Mouse (Mus musculus): ENCODE measurements around the gene F2rl1.
"Not testable (repeated sequence)": the region's sequence is repeated elsewhere in the genome, so short reads cannot be mapped to it uniquely, and the experiment has no call there.

F2rl1 gene

GRCm38 (mm10) chr13:95533640-95534039 is 8.6 kb upstream of the F2rl1 start:
- DNase-seq (ENCODE audit: low read depth), result no peak

- DNase-seq (ENCODE audit: low read depth), result not testable (repeated sequence)
Observed at GRCm38 (mm10) chr13:95533121-95533520, 8.1 kb upstream of the F2rl1 start.

GRCm38 (mm10) chr13:95531273-95532045 is 6.4 kb upstream of the F2rl1 start:
- no peak for DNase-seq (ENCODE audit: low read depth)

GRCm38 (mm10) chr13:95529246-95529645 is 4.2 kb upstream of the F2rl1 start:
- DNase-seq (ENCODE audit: low read depth), result no peak

GRCm38 (mm10) chr13:95524424-95524673 is 678 bp downstream of the F2rl1 start:
- no peak for DNase-seq (ENCODE audit: low read depth)

- DNase-seq (ENCODE audit: low read depth), result peak; percentile 59
Observed at GRCm38 (mm10) chr13:95523659-95524423, 1.2 kb downstream of the F2rl1 start.

- DNase-seq (ENCODE audit: low read depth), result no peak
Observed at GRCm38 (mm10) chr13:95522176-95522575, 2.9 kb downstream of the F2rl1 start.

- DNase-seq (ENCODE audit: low read depth), result peak; percentile 68
Observed at GRCm38 (mm10) chr13:95521029-95521428, 4.0 kb downstream of the F2rl1 start.

- no peak for DNase-seq (ENCODE audit: low read depth)
Observed at GRCm38 (mm10) chr13:95514756-95515155, 10.3 kb downstream of the F2rl1 start.

- no peak for DNase-seq (ENCODE audit: low read depth)
Observed at GRCm38 (mm10) chr13:95510054-95510453, 15.0 kb downstream of the F2rl1 start.

GRCm38 (mm10) chr13:95503279-95503917 is 21.6 kb downstream of the F2rl1 start:
- DNase-seq (ENCODE audit: low read depth), result no peak

GRCm38 (mm10) chr13:95496601-95497000 is 28.4 kb downstream of the F2rl1 start:
- DNase-seq (ENCODE audit: low read depth), result no peak

- no peak for DNase-seq (ENCODE audit: low read depth)
Observed at GRCm38 (mm10) chr13:95494812-95495211, 30.2 kb downstream of the F2rl1 start.

- DNase-seq (ENCODE audit: low read depth), result no peak
Observed at GRCm38 (mm10) chr13:95493296-95493695, 31.7 kb downstream of the F2rl1 start.

- no peak for DNase-seq (ENCODE audit: low read depth)
Observed at GRCm38 (mm10) chr13:95491327-95491726, 33.7 kb downstream of the F2rl1 start.

- DNase-seq (ENCODE audit: low read depth), result no peak
Observed at GRCm38 (mm10) chr13:95484664-95485063, 40.4 kb downstream of the F2rl1 start.

GRCm38 (mm10) chr13:95481428-95481827 is 43.6 kb downstream of the F2rl1 start:
- DNase-seq (ENCODE audit: low read depth), result peak; percentile 83

GRCm38 (mm10) chr13:95478671-95479413 is 46.2 kb downstream of the F2rl1 start, which contains the start of gene S100z:
Gene S100z (minus strand): TSS chr13:95478721.
- no peak for DNase-seq (ENCODE audit: low read depth)

GRCm38 (mm10) chr13:95477173-95477572 is 47.9 kb downstream of the F2rl1 start:
- DNase-seq (ENCODE audit: low read depth), result no peak

- no peak for DNase-seq (ENCODE audit: low read depth)
Observed at GRCm38 (mm10) chr13:95475124-95475523, 49.9 kb downstream of the F2rl1 start.

GRCm38 (mm10) chr13:95474294-95474693 is 50.7 kb downstream of the F2rl1 start:
- no peak for DNase-seq (ENCODE audit: low read depth)

- peak; percentile 40 for DNase-seq (ENCODE audit: low read depth)
Observed at GRCm38 (mm10) chr13:95470970-95471369, 54.1 kb downstream of the F2rl1 start.
